Mouse (Mus musculus) heart, postnatal 0 days (tissue): ENCODE measurements at regions not wholly inside any gene's neighbourhood (a gene's known extent, or its start where the extent isn't known, plus 50 kb on each side); places are given as distances from the start of the nearest gene placed in this dataset.

Experiments used
- CTCF ChIP-seq: IDR thresholded peaks from 2 replicates; pipeline ENCODE4 v1.5.1; 2016; ENCODE audit warnings: antibody characterized with exemption, control low read depth, low read depth
- EP300 ChIP-seq: IDR thresholded peaks from 2 replicates; pipeline ENCODE4 v1.6.1; 2016; ENCODE audit warnings: antibody characterized with exemption, low read depth

DNA sequence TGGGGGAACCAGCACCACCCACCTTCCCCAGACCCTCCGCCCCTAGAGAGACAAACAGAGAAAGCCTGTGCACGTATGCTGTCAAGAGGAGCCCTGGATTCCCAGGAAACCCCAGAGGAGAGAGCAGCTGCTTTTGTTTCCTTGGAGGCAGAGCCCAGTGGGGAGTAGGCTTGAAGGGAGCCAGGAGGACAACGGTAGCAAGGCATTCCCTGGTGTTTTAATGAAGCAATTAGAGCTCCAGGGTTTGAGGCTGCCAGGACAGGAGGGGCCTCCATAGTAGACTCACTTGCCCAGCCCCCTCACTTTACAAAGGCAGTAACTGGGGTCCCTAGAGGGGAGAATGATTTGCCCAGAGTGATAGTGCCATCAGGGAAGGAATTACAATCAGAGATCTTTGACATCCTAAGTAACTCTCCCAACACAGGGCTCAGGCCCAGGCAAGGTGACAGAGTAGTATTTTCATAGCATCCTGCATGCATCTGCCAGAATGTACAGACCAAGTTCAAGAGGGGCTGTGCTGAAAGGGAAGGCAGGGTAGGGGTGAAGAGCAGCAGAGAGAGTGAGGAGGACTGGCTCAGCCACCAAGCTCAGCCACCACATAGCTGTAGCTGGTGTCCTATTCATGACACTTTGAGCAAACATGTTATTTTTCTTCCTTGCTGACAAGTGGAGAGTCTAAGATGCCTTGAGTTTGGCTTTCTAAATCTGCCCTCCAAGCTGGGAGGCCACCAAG is 389.0 kb downstream of the Nedd1 start:
- TF ChIP-seq CTCF = no peak
- TF ChIP-seq EP300 = no peak
